Mouse (Mus musculus) ovary, postnatal 14 days (tissue): Measurements from ENCODE around the gene Pced1b.
A peak's percentile ranks its signal among the peaks of the same experiment; 100 is the strongest.
"Not testable (repeated sequence)": the region's sequence is repeated elsewhere in the genome, so short reads cannot be mapped to it uniquely, and the experiment has no call there.

Source experiments
- DNase-seq: peaks from one replicate; pipeline ENCODE4 v3.0.0; 2022; ENCODE audit warnings: low spot score

The Pced1b gene

DNA sequence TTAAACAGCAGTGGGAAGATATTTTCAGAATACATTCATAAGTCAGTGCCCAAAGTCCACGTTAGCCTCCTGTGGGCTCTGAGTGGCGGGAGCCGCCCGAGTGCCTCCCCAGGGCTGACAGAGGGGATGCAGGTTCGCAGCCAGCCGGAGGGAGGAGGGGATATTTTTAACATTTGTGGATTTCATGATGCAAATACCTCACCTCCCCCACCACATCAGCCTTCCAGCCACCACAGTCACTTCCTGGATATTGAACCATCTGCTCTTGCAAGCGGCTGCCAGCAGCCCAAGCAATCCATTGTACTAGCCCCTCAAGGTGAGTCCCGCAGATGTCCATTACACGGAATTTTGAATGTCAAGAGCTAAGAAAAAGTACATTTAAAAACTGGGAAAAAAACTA is 95.4 kb downstream of the Pced1b start:
- DNase-seq, result no peak

GRCm38 (mm10) chr15:97342945-97343344 is 96.0 kb downstream of the Pced1b start:
- no peak for DNase-seq

GRCm38 (mm10) chr15:97343921-97344320 is 97.0 kb downstream of the Pced1b start:
- DNase-seq, result no peak

DNA sequence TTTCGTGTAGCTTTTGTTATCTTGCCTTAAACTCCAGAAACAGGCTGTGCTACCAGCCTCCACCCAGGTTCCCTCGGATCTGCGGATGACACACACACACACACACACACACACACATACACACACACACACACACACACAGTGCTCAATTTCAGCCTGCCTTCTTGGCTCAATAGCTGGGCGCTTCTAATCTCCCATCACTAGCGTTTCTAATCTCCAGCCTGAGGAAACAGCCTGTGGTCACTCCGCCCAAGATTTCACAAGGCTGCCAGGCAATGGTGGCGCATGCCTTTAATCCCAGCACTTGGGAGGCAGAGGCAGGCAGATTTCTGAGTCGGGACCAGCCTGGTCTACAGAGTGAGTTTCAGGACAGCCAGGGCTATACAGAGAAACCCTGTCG is 98.2 kb downstream of the Pced1b start:
- no peak for DNase-seq

GRCm38 (mm10) chr15:97345917-97346316 is 99.0 kb downstream of the Pced1b start:
- DNase-seq, result no peak

DNA sequence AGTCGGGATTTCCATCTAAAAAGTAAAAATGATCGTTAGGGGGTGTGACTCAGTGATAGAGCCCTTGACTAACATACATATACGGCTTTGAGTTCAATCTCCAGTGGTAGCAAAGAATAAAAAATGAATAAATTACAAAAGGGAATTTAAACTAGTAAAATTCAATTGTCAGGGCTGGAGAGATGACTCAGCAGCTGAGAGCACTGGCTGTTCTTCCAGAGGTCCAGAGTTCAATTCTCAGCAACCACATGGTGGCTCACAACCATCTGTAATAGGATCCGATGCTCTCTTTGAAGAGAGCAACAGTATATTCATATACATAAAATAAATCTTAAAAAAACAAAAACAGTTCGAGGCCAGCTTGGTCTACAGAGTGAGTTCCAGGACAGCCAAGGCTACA is 99.5 kb downstream of the Pced1b start:
- DNase-seq, result no peak

DNA sequence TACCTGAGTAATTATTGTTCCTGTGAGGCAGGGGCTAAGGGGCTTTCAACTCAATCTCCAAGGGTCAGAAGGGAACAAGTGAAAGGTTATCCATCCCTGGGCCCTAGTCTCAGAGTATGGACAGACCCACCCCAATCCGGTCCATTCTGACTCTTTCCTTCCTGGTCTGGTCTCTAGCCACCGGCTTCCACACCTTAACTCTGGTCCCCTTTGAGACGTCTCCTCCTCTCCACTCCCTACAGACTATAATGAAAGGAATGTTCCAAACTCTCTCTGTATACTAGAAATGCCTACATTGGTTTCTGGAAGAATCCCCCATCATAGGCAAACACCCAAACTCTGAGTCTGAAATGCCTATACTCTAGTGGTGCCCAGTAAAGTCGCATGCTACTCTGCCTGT is 100.0 kb downstream of the Pced1b start:
- no peak for DNase-seq

DNA sequence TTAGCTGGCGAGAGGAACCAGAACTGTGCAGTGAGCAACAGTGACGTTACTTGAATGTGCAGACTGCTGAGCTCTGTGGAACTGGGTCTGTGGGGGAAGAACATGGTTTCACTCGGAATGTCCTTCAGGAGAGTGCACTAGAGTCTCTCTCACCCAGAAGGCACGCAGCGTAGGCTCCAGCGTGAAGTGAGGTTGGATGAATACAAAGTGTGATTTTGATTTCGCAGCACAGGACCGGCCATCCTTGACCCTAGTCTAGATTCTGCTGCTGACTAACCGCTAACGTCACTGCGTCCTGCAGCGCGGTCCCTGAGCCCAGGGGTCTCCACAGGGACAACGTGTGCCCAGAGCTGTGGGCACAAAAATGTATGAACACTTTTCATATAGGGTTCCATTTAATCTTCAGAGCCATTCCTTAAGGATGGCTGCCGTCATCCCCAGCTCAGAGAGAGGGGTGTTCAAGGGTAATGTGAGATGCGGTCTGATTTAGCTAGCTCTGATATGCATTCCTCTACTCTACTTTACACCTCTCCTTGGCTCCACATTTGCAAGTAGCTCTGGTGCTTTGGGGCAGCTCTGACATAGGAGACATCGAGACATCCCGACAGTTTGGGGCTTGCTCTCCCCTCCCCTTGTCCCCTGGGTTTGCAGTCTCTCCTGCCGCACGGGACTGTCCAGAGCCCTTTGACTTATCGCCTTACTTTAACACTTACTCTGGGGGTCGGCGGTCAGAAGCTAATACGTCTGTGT is 101.8 kb downstream of the Pced1b start:
- DNase-seq, result no peak

DNA sequence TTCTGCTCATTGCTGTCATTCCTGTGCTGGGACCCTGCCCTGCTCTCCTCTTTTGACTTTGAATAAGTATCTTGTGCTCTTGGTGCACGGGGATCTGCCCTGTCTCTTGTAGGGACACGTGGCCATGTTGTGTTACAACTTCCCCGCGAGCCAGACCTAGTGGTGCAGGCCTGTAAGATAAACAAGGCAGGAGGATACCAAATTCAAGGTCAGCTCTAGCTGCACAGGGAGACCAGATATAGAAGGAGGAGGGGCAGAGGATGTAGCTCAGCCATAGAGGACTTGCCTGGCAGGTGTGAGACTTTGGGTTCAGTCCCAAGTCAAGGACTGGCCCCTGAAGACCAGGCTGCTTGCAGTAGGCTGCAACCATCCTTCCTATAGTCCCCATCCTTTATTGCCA is 103.6 kb downstream of the Pced1b start:
- DNase-seq, result no peak

DNA sequence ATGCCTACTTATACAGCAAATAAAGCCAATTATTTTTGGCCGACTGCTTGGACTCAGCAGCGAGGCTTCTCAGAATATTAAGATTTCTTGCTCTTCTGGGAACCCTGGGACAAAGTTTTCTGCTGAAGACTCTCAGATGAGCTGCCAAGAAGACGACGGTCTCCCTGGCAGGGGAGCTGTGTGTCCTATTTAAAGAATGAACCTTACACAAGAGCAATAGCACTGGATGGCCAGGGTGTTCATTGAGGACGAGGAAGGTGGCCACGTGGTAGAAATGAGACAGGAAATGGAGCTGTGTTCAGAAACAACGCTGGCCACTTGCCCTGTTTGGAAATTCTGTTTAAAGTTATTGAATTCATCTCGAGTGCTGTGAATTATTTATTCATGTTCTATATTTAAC is 104.1 kb downstream of the Pced1b start:
- peak; percentile 18 for DNase-seq

DNA sequence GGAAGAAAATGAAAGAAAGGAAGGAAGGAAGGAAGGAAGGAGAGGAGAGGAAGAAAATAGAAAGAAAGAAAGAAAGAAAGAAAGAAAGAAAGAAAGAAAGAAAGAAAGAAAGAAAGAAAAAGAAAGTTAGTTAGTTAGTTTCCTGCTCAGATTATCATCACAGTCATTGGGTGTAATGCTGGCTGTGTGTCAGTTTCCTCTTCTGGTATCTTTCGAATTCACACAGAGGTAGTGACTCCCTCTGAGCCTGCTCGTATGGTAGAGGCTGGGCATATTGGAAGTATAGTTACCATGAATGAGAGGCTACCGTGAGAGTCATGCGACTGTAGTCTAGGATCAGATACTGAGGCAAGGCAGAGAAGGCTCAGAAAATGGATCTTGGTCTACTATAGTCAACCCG is 104.8 kb downstream of the Pced1b start:
- DNase-seq, result no peak

DNA sequence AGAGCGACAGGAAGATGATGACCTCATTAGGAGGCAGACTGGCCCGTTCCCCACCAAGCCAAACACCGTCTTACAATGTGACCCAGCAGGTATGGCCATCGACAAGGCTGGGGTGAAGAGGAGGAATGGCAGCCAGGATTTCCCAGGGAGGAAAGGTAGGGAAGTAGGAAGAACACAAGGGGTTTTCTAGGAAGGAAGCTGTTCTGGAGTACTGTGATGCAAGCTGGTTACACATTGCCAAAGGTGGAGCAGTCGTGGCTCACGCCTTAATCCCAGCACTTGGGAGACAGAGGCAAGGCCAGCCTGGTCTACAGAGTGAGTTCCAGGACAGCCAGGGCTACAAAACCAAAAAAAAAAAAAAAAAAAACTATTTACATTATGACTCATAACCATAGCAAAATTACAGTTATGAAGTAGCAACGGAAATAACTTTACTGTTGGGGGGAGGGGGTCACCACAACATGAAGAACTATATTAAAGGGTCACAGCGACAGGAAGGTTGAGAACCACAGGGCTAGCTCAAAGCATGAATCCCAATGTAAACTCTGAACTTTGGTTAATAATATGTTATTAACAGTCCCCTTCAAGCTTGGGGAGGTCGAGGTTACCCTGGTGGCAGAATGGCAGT is 108.9 kb downstream of the Pced1b start:
- DNase-seq, result no peak

DNA sequence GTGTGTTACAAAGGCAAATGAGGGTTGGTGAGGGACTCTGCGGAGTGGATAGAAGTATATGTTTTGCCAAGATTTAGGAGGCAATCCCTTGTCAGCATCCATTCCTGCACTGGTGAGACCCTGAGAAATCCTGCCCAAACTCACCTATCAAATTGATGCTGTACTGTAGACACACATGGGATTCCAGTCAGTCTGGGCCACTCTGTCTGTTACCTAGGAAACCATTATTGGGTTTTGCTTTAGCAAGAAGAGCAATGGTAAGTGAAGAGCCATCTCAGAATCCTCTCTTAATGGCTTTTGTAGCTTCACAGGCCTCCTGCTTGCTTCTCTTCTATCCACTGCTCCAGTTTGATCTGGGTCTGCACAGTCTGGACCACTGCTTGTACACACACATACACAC is 110.1 kb downstream of the Pced1b start:
- DNase-seq, result no peak

- no peak for DNase-seq
These were observed 114.2 kb downstream of the Pced1b start for GRCm38 (mm10) chr15:97360842-97361770.

DNA sequence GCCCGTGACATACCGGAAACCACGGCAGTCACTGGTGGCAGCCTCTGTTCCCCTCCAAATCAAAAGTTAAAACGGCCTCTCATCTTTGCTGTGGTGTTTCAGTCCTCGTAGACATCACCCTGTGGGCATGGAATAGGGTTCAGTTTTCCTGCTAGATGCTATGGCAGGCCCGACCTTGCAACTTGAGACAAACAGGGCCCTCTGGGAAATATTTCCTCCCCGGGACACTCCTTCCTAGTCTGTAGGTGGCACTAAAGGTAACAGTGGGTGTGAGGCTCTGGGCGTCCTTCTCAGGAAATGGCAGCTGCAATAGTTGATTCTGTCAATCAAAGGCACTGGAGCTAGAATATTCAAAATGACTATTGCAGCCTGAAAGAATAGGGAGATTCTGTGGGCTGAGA is 114.9 kb downstream of the Pced1b start:
- no peak for DNase-seq

GRCm38 (mm10) chr15:97364271-97364670 is 117.4 kb downstream of the Pced1b start:
- DNase-seq, result not testable (repeated sequence)

- DNase-seq, result no peak
These were observed 118.1 kb downstream of the Pced1b start for GRCm38 (mm10) chr15:97364968-97365367.

- DNase-seq, result no peak
These were observed 121.2 kb downstream of the Pced1b start for GRCm38 (mm10) chr15:97368035-97368608.

DNA sequence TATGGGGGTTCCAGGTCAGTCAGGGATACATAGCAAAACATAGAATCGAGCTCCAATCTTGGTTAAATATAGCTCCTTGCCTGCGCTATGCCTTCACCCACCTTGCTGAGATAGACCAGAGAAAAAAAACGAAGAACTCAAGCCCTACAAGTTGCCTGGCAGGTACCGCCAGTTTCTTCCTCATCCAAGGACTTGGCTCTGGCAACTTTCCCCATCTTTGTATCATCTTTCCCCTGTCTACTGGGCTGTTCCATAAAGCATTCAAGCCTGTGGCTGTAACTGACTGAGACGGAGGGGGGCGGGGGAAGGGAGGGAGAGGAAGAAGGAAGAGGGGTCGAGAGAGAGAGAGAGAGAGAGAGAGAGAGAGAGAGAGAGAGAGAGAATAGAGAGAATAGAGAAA is 121.7 kb downstream of the Pced1b start:
- DNase-seq, result no peak

- no peak for DNase-seq
These were observed 122.2 kb downstream of the Pced1b start for GRCm38 (mm10) chr15:97369144-97369543.

DNA sequence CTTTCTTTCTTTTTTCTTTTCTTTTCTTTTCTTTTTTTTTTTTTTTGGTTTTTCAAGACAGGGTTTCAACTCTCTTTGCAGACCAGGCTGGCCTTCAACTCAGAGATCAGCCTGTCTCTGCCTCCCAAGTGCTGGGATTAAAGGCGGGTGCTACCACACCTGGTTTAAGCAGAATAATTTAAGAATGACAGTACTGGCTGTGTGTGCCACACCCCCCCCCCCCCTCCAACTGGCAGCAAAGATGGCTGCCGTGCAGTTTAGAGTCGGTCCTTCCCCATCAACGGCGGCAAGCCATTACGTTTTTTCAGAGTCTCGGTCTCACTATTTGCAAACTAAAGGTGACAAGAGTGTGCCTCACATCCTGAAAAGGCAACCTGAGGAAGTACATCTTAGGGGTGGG is 124.0 kb downstream of the Pced1b start:
- no peak for DNase-seq

- not testable (repeated sequence) for DNase-seq
These were observed 125.1 kb downstream of the Pced1b start for GRCm38 (mm10) chr15:97372043-97372442.
